Mouse (Mus musculus): ENCODE data around the gene Olfr1469. TPM values are rescaled to one million over a fixed set of nuclear protein-coding genes. Genes with fewer than 3 reads are reported as not detected.
"Not testable (repeated sequence)": the region's sequence is repeated elsewhere in the genome, so short reads cannot be mapped to it uniquely, and the experiment has no call there.

Olfr1469 gene
- not detected in 2 replicates for polyA plus RNA-seq (2015; fragmentation: Nextera tagmentation; extraction: Ambion mirVana)

GRCm38 (mm10) chr19:13407549-13407948, at the start of gene Olfr1469:
TSS of gene Olfr1469 (plus strand) at chr19:13407849.
- no peaks in the 10 kb centered on the region for H3K4me1 ChIP-seq (ENCODE audit: control insufficient read depth, insufficient read depth, low read length)
- ATAC-seq (replicated peaks; ENCODE audit: extremely low read depth, insufficient read depth, low FRiP score), result no peak

GRCm38 (mm10) chr19:13361936-13362335, 45.7 kb upstream of the Olfr1469 start, which contains the start of gene Olfr1467:
TSS of gene Olfr1467 (plus strand) at chr19:13362236.
- Histone ChIP-seq H3K36me3 (ENCODE audit: control insufficient read depth, insufficient read depth) (no peaks in the 10 kb centered on the region), H3K4me2 (ENCODE audit: low read depth, low read length) (no peak within 1 kb of the TSS), H3K27me3 (ENCODE audit: control insufficient read depth, insufficient read depth, low read length) (no peaks in the 10 kb centered on the region), H3K27ac (ENCODE audit: low read length) (no peak within 1 kb of the TSS), H3K4me1 (ENCODE audit: control insufficient read depth, insufficient read depth, low read length) (no peaks in the 10 kb centered on the region), H3K9me3 (replicated peaks; ENCODE audit: control insufficient read depth, low read length) (peaks cover 7% of the 10 kb centered on the region), H3K9ac (ENCODE audit: low read length) (no peak within 1 kb of the TSS), H3K4me3 (ENCODE audit: low read length) (no peak within 1 kb of the TSS)
- no peak for ATAC-seq (replicated peaks; ENCODE audit: extremely low read depth, insufficient read depth, low FRiP score)
- WGBS, result 61% methylated on average over 2 of the region's 2 CpGs

More at GRCm38 (mm10) chr19:13407549-13407948, at the start of gene Olfr1469:
- H3K9me3 ChIP-seq (replicated peaks; ENCODE audit: control insufficient read depth, low read length), result no peaks in the 10 kb centered on the region; the same call in 1 of the 2 replicates
- H3K4me3 ChIP-seq (ENCODE audit: low read length), result no peak within 1 kb of the TSS
- H3K4me2 ChIP-seq (ENCODE audit: low read depth, low read length), result no peak within 1 kb of the TSS
- no peaks in the 10 kb centered on the region for H3K36me3 ChIP-seq (ENCODE audit: control insufficient read depth, insufficient read depth)
- no peak within 1 kb of the TSS for H3K9ac ChIP-seq (ENCODE audit: low read length)
- H3K27ac ChIP-seq (ENCODE audit: low read length), result no peak within 1 kb of the TSS
- 65% methylated on average over 2 of the region's 2 CpGs for WGBS
- H3K27me3 ChIP-seq (ENCODE audit: control insufficient read depth, insufficient read depth, low read length), result no peaks in the 10 kb centered on the region

GRCm38 (mm10) chr19:13443109-13443508, 35.5 kb downstream of the Olfr1469 start, which contains the start of gene Olfr1471:
TSS of gene Olfr1471 (plus strand) at chr19:13443409.
- not testable (repeated sequence) for H3K9me3 ChIP-seq (replicated peaks; ENCODE audit: control insufficient read depth, low read length); H3K4me1 ChIP-seq (ENCODE audit: control insufficient read depth, insufficient read depth, low read length); H3K4me3 ChIP-seq (ENCODE audit: low read length); H3K9ac ChIP-seq (ENCODE audit: low read length); H3K27ac ChIP-seq (ENCODE audit: low read length); H3K36me3 ChIP-seq (ENCODE audit: control insufficient read depth, insufficient read depth); H3K27me3 ChIP-seq (ENCODE audit: control insufficient read depth, insufficient read depth, low read length); ATAC-seq (replicated peaks; ENCODE audit: extremely low read depth, insufficient read depth, low FRiP score); H3K4me2 ChIP-seq (ENCODE audit: low read depth, low read length)
- WGBS, result 64% methylated on average over 2 of the region's 2 CpGs

GRCm38 (mm10) chr19:13455986-13456385, 48.3 kb downstream of the Olfr1469 start, which contains the start of gene Olfr1472:
TSS of gene Olfr1472 (minus strand) at chr19:13456086.
- H3K4me2 ChIP-seq (ENCODE audit: low read depth, low read length), result no peak within 1 kb of the TSS
- ATAC-seq (replicated peaks; ENCODE audit: extremely low read depth, insufficient read depth, low FRiP score), result no peak
- H3K9ac ChIP-seq (ENCODE audit: low read length), result no peak within 1 kb of the TSS
- no peaks in the 10 kb centered on the region for H3K27me3 ChIP-seq (ENCODE audit: control insufficient read depth, insufficient read depth, low read length)
- H3K27ac ChIP-seq (ENCODE audit: low read length), result no peak within 1 kb of the TSS
- no peaks in the 10 kb centered on the region for H3K9me3 ChIP-seq (replicated peaks; ENCODE audit: control insufficient read depth, low read length)
- 66% methylated on average over 1 of the region's 1 CpGs for WGBS
- H3K4me1 ChIP-seq (ENCODE audit: control insufficient read depth, insufficient read depth, low read length), result no peaks in the 10 kb centered on the region
- no peaks in the 10 kb centered on the region for H3K36me3 ChIP-seq (ENCODE audit: control insufficient read depth, insufficient read depth)
- no peak within 1 kb of the TSS for H3K4me3 ChIP-seq (ENCODE audit: low read length)

Other genes starting within 250 kb of the Olfr1469 start
- not detected in 2 replicates for gene Olfr1461, start 244.8 kb upstream of the Olfr1469 start, polyA plus RNA-seq (2015; fragmentation: Nextera tagmentation; extraction: Ambion mirVana)
- gene Olfr1462, start 222.1 kb upstream of the Olfr1469 start, polyA plus RNA-seq (2015; fragmentation: Nextera tagmentation; extraction: Ambion mirVana), result not detected in 2 replicates
- not detected in 2 replicates for gene Olfr1463, start 176.5 kb upstream of the Olfr1469 start, polyA plus RNA-seq (2015; fragmentation: Nextera tagmentation; extraction: Ambion mirVana)
- gene Olfr1465, start 92.3 kb upstream of the Olfr1469 start, polyA plus RNA-seq (2015; fragmentation: Nextera tagmentation; extraction: Ambion mirVana), result not detected in 2 replicates
- gene Olfr1466, start 69.0 kb upstream of the Olfr1469 start, polyA plus RNA-seq (2015; fragmentation: Nextera tagmentation; extraction: Ambion mirVana), result not detected in 2 replicates
- gene Olfr1467, start 45.6 kb upstream of the Olfr1469 start, polyA plus RNA-seq (2015; fragmentation: Nextera tagmentation; extraction: Ambion mirVana), result not detected in 2 replicates
- not detected in 2 replicates for gene Olfr1471, start 35.6 kb downstream of the Olfr1469 start, polyA plus RNA-seq (2015; fragmentation: Nextera tagmentation; extraction: Ambion mirVana)
- not detected in 2 replicates for gene Olfr1472, start 48.2 kb downstream of the Olfr1469 start, polyA plus RNA-seq (2015; fragmentation: Nextera tagmentation; extraction: Ambion mirVana)
- not detected in 2 replicates for gene Olfr1474, start 61.7 kb downstream of the Olfr1469 start, polyA plus RNA-seq (2015; fragmentation: Nextera tagmentation; extraction: Ambion mirVana)
- not detected in 2 replicates for gene Olfr1475, start 72.3 kb downstream of the Olfr1469 start, polyA plus RNA-seq (2015; fragmentation: Nextera tagmentation; extraction: Ambion mirVana)
- not detected in 2 replicates for gene Olfr1477, start 92.7 kb downstream of the Olfr1469 start, polyA plus RNA-seq (2015; fragmentation: Nextera tagmentation; extraction: Ambion mirVana)
- not detected in 2 replicates for gene Olfr1480, start 120.1 kb downstream of the Olfr1469 start, polyA plus RNA-seq (2015; fragmentation: Nextera tagmentation; extraction: Ambion mirVana)
- gene Olfr1484, start 175.7 kb downstream of the Olfr1469 start, polyA plus RNA-seq (2015; fragmentation: Nextera tagmentation; extraction: Ambion mirVana), result not detected in 2 replicates
- gene Olfr1487, start 209.5 kb downstream of the Olfr1469 start, polyA plus RNA-seq (2015; fragmentation: Nextera tagmentation; extraction: Ambion mirVana), result not detected in 2 replicates
- not detected in 2 replicates for gene Olfr1489, start 223.8 kb downstream of the Olfr1469 start, polyA plus RNA-seq (2015; fragmentation: Nextera tagmentation; extraction: Ambion mirVana)
- gene Olfr1490, start 243.2 kb downstream of the Olfr1469 start, polyA plus RNA-seq (2015; fragmentation: Nextera tagmentation; extraction: Ambion mirVana), result not detected in 2 replicates

Data from heart, embryonic 16.5 days (tissue).